Mouse (Mus musculus) lung, embryonic 16.5 days (tissue): ENCODE data around the gene Gm21985. TPM values are rescaled to one million over a fixed set of nuclear protein-coding genes. Genes with fewer than 3 reads are reported as not detected.
"Not testable (repeated sequence)": the region's sequence is repeated elsewhere in the genome, so short reads cannot be mapped to it uniquely, and the experiment has no call there.

Experiments
- ATAC-seq: fragments of 200-750 bp; cut with Nextera tagmentation; 2 replicates; pipeline ENCODE4 v1.8.0; 2017; ENCODE audit warnings: low read depth, mild to moderate bottlenecking, moderate library complexity
- H3K27ac ChIP-seq: fragments of 300-500 bp; sonication (generic); 2 replicates; pipeline ENCODE4 v1.5.1; 2014; ENCODE audit warnings: mild to moderate bottlenecking, control low read depth, low read length
- H3K27me3 ChIP-seq: fragments of 300-500 bp; sonication (generic); 2 replicates; pipeline ENCODE4 v1.6.1; 2014; ENCODE audit warnings: low read depth, low read length, mixed read lengths; ENCODE audit not compliant: control insufficient read depth, insufficient read depth
- H3K36me3 ChIP-seq: fragments of 300-500 bp; sonication (generic); 2 replicates; pipeline ENCODE4 v1.6.1; 2014; ENCODE audit warnings: low read length; ENCODE audit not compliant: control insufficient read depth, insufficient read depth
- H3K4me1 ChIP-seq: fragments of 300-500 bp; sonication (generic); replicated peaks from 2 replicates; pipeline ENCODE4 v1.6.1; 2014; ENCODE audit warnings: low read length, mixed read lengths; ENCODE audit not compliant: control insufficient read depth, insufficient read depth
- H3K4me2 ChIP-seq: fragments of 300-500 bp; sonication (generic); 2 replicates; pipeline ENCODE4 v1.6.1; 2014; ENCODE audit warnings: low read depth, low read length, control low read depth
- H3K4me3 ChIP-seq: fragments of 300-500 bp; sonication (generic); 2 replicates; pipeline ENCODE4 v1.5.1; 2014; ENCODE audit warnings: mild to moderate bottlenecking, low read length, control low read depth
- H3K9ac ChIP-seq: fragments of 300-500 bp; sonication (generic); 2 replicates; pipeline ENCODE4 v1.6.1; 2014; ENCODE audit warnings: low read length, control low read depth
- H3K9me3 ChIP-seq: fragments of 300-500 bp; sonication (generic); 2 replicates; pipeline ENCODE4 v1.6.1; 2016; ENCODE audit warnings: low read length; ENCODE audit not compliant: control insufficient read depth
- WGBS: fragments of 180-500 bp; shearing (Covaris S2); extraction: QIAGEN DNeasy Blood & Tissue Kit; methylation state at CpG from one replicate; pipeline ENCODE4 v1.1.7; 2014; 5-methylcytosine and 5-hydroxymethylcytosine counted together
- polyA plus RNA-seq: library from polyadenylated mRNA; unstranded; fragments of >200 nt; fragmentation: Nextera tagmentation; extraction: Ambion mirVana; gene quantifications from 2 replicates; pipeline ENCODE4 v1.2.1, GENCODE M21; 2015

Gm21985 gene
- polyA plus RNA-seq, 1 experiment from 2014 or later = not detected

- WGBS = 80% methylated on average over 4 of the region's 4 CpGs
- Histone ChIP-seq H3K4me1 (no peaks in the 10 kb centered on the region; the same call in 1 of the 2 replicates), H3K9ac (no peak overlapping the region), H3K27me3 (no peaks in the 10 kb centered on the region), H3K27ac (no peak overlapping the region), H3K4me2 (no peak overlapping the region), H3K4me3 (no peak overlapping the region), H3K9me3 (no peaks in the 10 kb centered on the region), H3K36me3 (no peaks in the 10 kb centered on the region)
- ATAC-seq = no peak
These were observed 125.4 kb downstream of the Gm21985 start for GRCm38 (mm10) chr2:112391346-112392000.

DNA sequence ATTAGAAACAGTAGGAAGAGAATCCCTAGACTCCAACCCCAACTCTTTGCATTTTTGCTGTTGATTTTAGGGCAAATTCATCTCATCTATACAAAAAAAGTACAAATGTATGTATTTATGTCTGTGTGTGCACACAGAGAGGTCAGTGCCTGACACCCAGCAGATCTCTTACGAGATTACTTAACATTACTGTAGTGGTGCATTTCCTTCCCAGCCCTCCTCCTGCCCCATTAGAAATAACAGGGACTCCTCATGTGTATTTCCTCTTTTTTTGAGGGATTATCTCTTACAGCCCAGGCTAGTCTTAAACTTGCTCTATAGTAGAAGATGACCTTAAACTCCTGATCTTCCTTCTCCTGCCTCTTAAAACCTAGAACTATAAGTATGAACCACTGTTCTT lies 126.6 kb downstream of the Gm21985 start:
- H3K9ac ChIP-seq = no peak overlapping the region
- no peaks in the 10 kb centered on the region for H3K27me3 ChIP-seq
- H3K4me2 ChIP-seq = no peak overlapping the region
- no peaks in the 10 kb centered on the region; the same call in 1 of the 2 replicates for H3K4me1 ChIP-seq
- H3K9me3 ChIP-seq = no peaks in the 10 kb centered on the region
- ATAC-seq = no peak
- no peaks in the 10 kb centered on the region for H3K36me3 ChIP-seq
- H3K4me3 ChIP-seq = no peak overlapping the region
- 88% methylated on average over 1 of the region's 1 CpGs for WGBS
- H3K27ac ChIP-seq = no peak overlapping the region

DNA sequence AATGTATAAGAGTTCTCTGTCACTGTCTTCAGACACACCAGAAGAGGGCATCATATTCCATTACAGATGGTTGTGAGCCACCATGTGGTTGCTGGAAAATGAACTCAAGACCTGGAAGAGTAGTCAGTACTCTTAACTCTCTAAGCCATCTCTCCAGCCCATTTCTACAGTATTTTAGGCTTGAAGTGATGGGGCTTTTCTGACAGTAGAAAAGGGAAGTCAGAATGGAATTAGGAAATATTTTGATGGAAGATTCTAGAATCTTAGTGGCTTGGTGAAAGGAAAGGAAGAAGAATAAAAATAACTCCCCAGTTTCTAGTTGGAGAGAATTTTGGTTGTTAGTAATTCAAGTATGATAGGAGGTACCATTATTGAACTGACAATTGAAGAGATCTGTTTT lies 127.8 kb downstream of the Gm21985 start:
- H3K9me3 ChIP-seq = no peaks in the 10 kb centered on the region
- H3K27me3 ChIP-seq = no peaks in the 10 kb centered on the region
- ATAC-seq = no peak

DNA sequence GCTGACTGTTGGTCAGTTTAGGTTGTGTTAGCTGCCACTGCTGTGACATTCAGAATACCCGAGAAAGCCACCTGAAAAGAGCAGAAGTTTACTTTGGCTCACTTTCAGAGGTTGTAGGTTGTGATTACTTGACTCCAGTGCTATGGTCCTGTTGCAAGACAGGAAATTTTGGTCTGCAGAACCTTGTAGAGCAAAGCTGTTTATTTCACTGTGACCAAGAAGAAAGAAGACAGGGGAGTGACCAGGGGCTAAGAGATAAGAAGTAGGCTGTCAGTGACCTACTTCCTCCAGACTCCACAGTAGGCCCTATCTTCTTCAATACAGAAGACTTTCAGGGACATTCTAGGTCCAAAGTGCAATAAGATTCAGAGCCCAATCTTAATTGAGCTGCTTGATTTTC lies 130.5 kb downstream of the Gm21985 start:
- ATAC-seq = no peak
- Histone ChIP-seq H3K27me3 (no peaks in the 10 kb centered on the region), H3K4me2 (no peak overlapping the region), H3K4me1 (no peaks in the 10 kb centered on the region; the same call in 1 of the 2 replicates), H3K36me3 (no peaks in the 10 kb centered on the region), H3K4me3 (no peak overlapping the region), H3K9ac (no peak overlapping the region), H3K9me3 (no peaks in the 10 kb centered on the region), H3K27ac (no peak overlapping the region; the same call in 1 of the 2 replicates)
- WGBS = 44% methylated on average over 1 of the region's 1 CpGs

More for the DNA sequence above, 127.8 kb downstream of the Gm21985 start:
- no peaks in the 10 kb centered on the region; the same call in 1 of the 2 replicates for H3K4me1 ChIP-seq
- no peaks in the 10 kb centered on the region for H3K36me3 ChIP-seq
- no peak overlapping the region for H3K27ac ChIP-seq
- H3K4me2 ChIP-seq = no peak overlapping the region
- no peak overlapping the region for H3K9ac ChIP-seq
- no peak overlapping the region for H3K4me3 ChIP-seq

DNA sequence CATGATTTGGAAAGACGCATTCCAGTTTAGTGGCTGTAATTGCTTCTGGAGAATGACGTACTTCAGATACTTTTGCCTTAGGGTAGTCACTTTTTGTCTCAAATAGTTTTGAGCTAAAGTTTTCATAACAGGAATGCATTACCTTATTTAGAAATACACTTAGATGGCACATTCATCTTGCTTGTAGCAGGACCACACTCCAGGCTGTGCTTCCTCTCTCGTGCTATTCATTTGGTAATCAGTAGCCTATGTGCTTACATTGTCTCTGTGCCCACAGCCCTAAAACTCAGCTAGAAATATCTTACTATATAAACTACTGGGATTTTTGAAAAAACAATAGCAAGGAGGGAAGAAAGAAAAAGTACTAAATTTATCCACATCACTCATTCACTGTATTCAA lies 140.9 kb downstream of the Gm21985 start:
- Histone ChIP-seq H3K4me2 (no peak overlapping the region), H3K9ac (no peak overlapping the region), H3K9me3 (no peaks in the 10 kb centered on the region), H3K4me3 (no peak overlapping the region), H3K27me3 (no peaks in the 10 kb centered on the region), H3K27ac (no peak overlapping the region), H3K4me1 (no peaks in the 10 kb centered on the region), H3K36me3 (peaks cover 10% of the 10 kb centered on the region)
- 83% methylated on average over 3 of the region's 3 CpGs for WGBS
- ATAC-seq = no peak

- no peaks in the 10 kb centered on the region for H3K9me3 ChIP-seq
- no peaks in the 10 kb centered on the region for H3K36me3 ChIP-seq
- no peak overlapping the region for H3K4me2 ChIP-seq
- H3K27ac ChIP-seq = no peak overlapping the region
- H3K9ac ChIP-seq = no peak overlapping the region
- no peak overlapping the region for H3K4me3 ChIP-seq
- no peaks in the 10 kb centered on the region for H3K27me3 ChIP-seq
- 66% methylated on average over 3 of the region's 3 CpGs for WGBS
- ATAC-seq = no peak
- H3K4me1 ChIP-seq = no peaks in the 10 kb centered on the region
These were observed 159.2 kb downstream of the Gm21985 start for GRCm38 (mm10) chr2:112425308-112425707.

GRCm38 (mm10) chr2:112428534-112428933 lies 162.4 kb downstream of the Gm21985 start:
- WGBS = 80% methylated on average over 3 of the region's 3 CpGs
- not testable (repeated sequence) for H3K9me3 ChIP-seq, H3K4me3 ChIP-seq, H3K9ac ChIP-seq, H3K4me2 ChIP-seq, H3K36me3 ChIP-seq, ATAC-seq, H3K4me1 ChIP-seq, H3K27me3 ChIP-seq, H3K27ac ChIP-seq

- no peak overlapping the region for H3K9ac ChIP-seq
- H3K4me2 ChIP-seq = no peak overlapping the region
- H3K4me3 ChIP-seq = no peak overlapping the region
- no peaks in the 10 kb centered on the region for H3K27me3 ChIP-seq
- H3K9me3 ChIP-seq = no peaks in the 10 kb centered on the region
- H3K27ac ChIP-seq = no peak overlapping the region
- H3K4me1 ChIP-seq = no peaks in the 10 kb centered on the region
- ATAC-seq = no peak
- H3K36me3 ChIP-seq = no peaks in the 10 kb centered on the region
- WGBS = 80% methylated on average over 4 of the region's 4 CpGs
These were observed 163.6 kb downstream of the Gm21985 start for GRCm38 (mm10) chr2:112429665-112430064.

- no peak overlapping the region for H3K27ac ChIP-seq
- H3K4me3 ChIP-seq = no peak overlapping the region
- H3K9ac ChIP-seq = no peak overlapping the region
- no peak overlapping the region for H3K4me2 ChIP-seq
- ATAC-seq = no peak
- WGBS = 39% methylated on average over 5 of the region's 5 CpGs
- no peaks in the 10 kb centered on the region for H3K9me3 ChIP-seq
- no peaks in the 10 kb centered on the region for H3K4me1 ChIP-seq
- H3K36me3 ChIP-seq = no peaks in the 10 kb centered on the region
- no peaks in the 10 kb centered on the region for H3K27me3 ChIP-seq
These were observed 164.3 kb downstream of the Gm21985 start for GRCm38 (mm10) chr2:112430403-112430802.

GRCm38 (mm10) chr2:112432523-112432922 lies 166.4 kb downstream of the Gm21985 start:
- H3K27me3 ChIP-seq = no peaks in the 10 kb centered on the region
- H3K4me3 ChIP-seq = no peak overlapping the region
- H3K9ac ChIP-seq = no peak overlapping the region
- H3K27ac ChIP-seq = no peak overlapping the region
- no peaks in the 10 kb centered on the region for H3K36me3 ChIP-seq
- no peak for ATAC-seq
- no peak overlapping the region for H3K4me2 ChIP-seq
- no peaks in the 10 kb centered on the region for H3K9me3 ChIP-seq
- WGBS = 91% methylated on average over 2 of the region's 2 CpGs
- no peaks in the 10 kb centered on the region for H3K4me1 ChIP-seq
